Mouse (Mus musculus) ES-E14 (cell line): ENCODE results near the gene Gins1. TPM values are rescaled to one million over a fixed set of nuclear protein-coding genes. Genes with fewer than 3 reads are reported as not detected.
A peak's percentile ranks its signal among the peaks of the same experiment; 100 is the strongest.

ENCODE experiments used
- DNase-seq: peaks from one replicate; pipeline ENCODE4 v3.0.0-alpha.2; 2013; ENCODE audit warnings: low read depth, low spot score
- H3K27ac ChIP-seq: 2 replicates; pipeline ENCODE4 v1.5.1; 2012; ENCODE audit warnings: low read depth, mild to moderate bottlenecking, low read length, moderate library complexity, mixed read lengths; ENCODE audit not compliant: poor library complexity, insufficient read depth, severe bottlenecking
- H3K36me3 ChIP-seq: 2 replicates; pipeline ENCODE4 v1.6.1; 2012; ENCODE audit warnings: mild to moderate bottlenecking, low read length, moderate library complexity, mixed read lengths; ENCODE audit not compliant: control insufficient read depth, poor library complexity, insufficient read depth, severe bottlenecking
- H3K4me1 ChIP-seq, 2 experiments: fragments of 150-350 bp in 1 of 2; sonication (generic) in 1 of 2; 2 replicates each; pipeline ENCODE4 v1.6.1; 2012; ENCODE audit warnings: low read length in 2 of 2, mild to moderate bottlenecking in 1 of 2, mixed read lengths in 1 of 2; ENCODE audit not compliant: control insufficient read depth in 2 of 2, insufficient read depth in 2 of 2, poor library complexity in 1 of 2
- H3K4me3 ChIP-seq, 2 experiments: fragments of 150-350 bp in 1 of 2; sonication (generic) in 1 of 2; 2 replicates each; pipeline ENCODE4 v1.5.1; 2012; ENCODE audit warnings: low read length in 2 of 2, low read depth in 1 of 2, mild to moderate bottlenecking in 1 of 2, mixed read lengths in 1 of 2; ENCODE audit not compliant: insufficient read depth in 1 of 2, poor library complexity in 1 of 2, severe bottlenecking in 1 of 2
- H3K9ac ChIP-seq: 2 replicates; pipeline ENCODE4 v1.6.1; 2012; ENCODE audit warnings: low read depth, mild to moderate bottlenecking, low read length, mixed read lengths; ENCODE audit not compliant: poor library complexity, insufficient read depth, severe bottlenecking
- H3K9me3 ChIP-seq: fragments of 150-350 bp; sonication (generic); 2 replicates; pipeline ENCODE4 v1.6.1; 2012; ENCODE audit warnings: low read depth, mild to moderate bottlenecking, low read length; ENCODE audit not compliant: control insufficient read depth, insufficient read depth
- CHD2 ChIP-seq: IDR thresholded peaks from 2 replicates; pipeline ENCODE4 v1.6.1; 2014; ENCODE audit warnings: mild to moderate bottlenecking, low read depth, low read length, inconsistent platforms
- HCFC1 ChIP-seq: IDR thresholded peaks from 2 replicates; pipeline ENCODE4 v1.6.1; 2012; ENCODE audit warnings: low read length, inconsistent platforms, borderline replicate concordance; ENCODE audit not compliant: insufficient read depth
- MAFK ChIP-seq: IDR thresholded peaks from 2 replicates; pipeline ENCODE4 v1.6.1; 2014; ENCODE audit warnings: mild to moderate bottlenecking, low read depth, low read length, inconsistent platforms; ENCODE audit not compliant: insufficient read depth
- ZC3H11A ChIP-seq: IDR thresholded peaks from 2 replicates; pipeline ENCODE4 v1.6.1; 2012; ENCODE audit warnings: low read depth, mild to moderate bottlenecking, inconsistent platforms, low read length, borderline replicate concordance
- ZNF384 ChIP-seq: IDR thresholded peaks from 2 replicates; pipeline ENCODE4 v1.6.1; 2012; ENCODE audit warnings: low read depth, low read length, inconsistent platforms
- in situ Hi-C, 2 experiments: fragments of 600-800 bp; cut with MboI; formaldehyde crosslinking; loops; one replicate each; pipeline ENCODE4 v1.15.1; 2025; ENCODE audit warnings: low sequenced_read_pairs in 2 of 2, inconsistent platforms in 1 of 2; ENCODE audit not compliant: unreplicated experiment in 2 of 2
- total RNA-seq: library from RNA; depleted of rRNA; stranded (reverse); fragments of 300-350 nt; gene quantifications from 2 replicates; pipeline ENCODE4 v1.2.3, GENCODE M21; 2012

The Gins1 gene
- total RNA-seq, 1 experiment: 45.6 TPM

- Histone ChIP-seq H3K4me1 (no peaks in the 10 kb centered on the region), H3K4me3 (no peak overlapping the region), H3K9ac (no peak overlapping the region), H3K36me3 (no peaks in the 10 kb centered on the region), H3K9me3 (no peaks in the 10 kb centered on the region), H3K27ac (no peak overlapping the region)
- no peak for TF ChIP-seq CHD2
- no peak for TF ChIP-seq MAFK
- TF ChIP-seq ZC3H11A: no peak
- TF ChIP-seq HCFC1: no peak
- no peak for TF ChIP-seq ZNF384
- in situ Hi-C loops: no loop called here
- no peak for DNase-seq
These were observed 38.2 kb upstream of the Gins1 start for GRCm38 (mm10) chr2:150867021-150867420.

DNA sequence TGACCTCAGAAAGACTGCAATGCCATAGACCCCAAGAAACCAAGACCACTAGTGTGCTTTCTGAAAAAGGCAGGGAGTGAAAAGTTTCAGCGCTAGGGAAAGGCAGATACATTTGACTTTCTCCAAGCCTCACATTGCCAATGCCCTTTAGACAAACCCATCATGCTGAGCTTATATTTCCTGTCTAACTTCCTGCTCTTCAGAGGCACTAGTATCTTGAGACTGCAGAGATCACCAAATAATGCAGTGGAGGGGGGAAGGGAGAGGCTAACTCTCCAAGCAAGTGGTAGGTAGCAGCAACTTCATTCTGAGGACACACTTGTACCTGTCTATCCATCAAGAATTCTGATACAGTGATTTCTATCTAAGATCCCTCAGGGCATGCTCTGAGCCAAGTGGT lies 35.8 kb upstream of the Gins1 start:
- no peaks in the 10 kb centered on the region for H3K36me3 ChIP-seq
- no peak for TF ChIP-seq ZNF384
- TF ChIP-seq ZC3H11A: no peak
- no peak overlapping the region for H3K27ac ChIP-seq
- H3K4me3 ChIP-seq: no peak overlapping the region
- no peak overlapping the region for H3K9ac ChIP-seq
- in situ Hi-C loops: no loop called here
- H3K4me1 ChIP-seq: no peaks in the 10 kb centered on the region
- H3K9me3 ChIP-seq: no peaks in the 10 kb centered on the region
- no peak for DNase-seq

DNA sequence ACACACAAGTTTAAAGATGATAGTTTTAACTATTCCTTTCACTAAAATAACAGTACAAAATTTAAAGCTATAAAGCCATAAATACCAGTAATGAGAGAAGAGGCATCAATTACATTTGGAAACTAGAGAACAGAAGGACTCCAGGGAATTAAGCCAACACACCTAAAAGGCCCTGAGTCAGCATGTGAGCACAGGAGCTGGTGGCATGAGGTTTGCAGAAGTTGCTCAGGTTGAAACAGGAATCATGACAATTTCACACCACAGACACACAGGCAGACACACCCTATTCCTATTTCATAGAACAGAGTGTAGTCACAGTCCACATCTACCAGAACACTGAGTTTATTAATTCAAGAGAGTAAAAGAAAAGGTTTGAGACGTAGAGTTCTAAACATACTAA lies 30.7 kb upstream of the Gins1 start:
- in situ Hi-C loops: no loop called here
- TF ChIP-seq ZNF384 (no peak), MAFK (0 out of 2 replicates have a peak, but pooled peaks have one; percentile 13), HCFC1 (no peak), ZC3H11A (no peak)
- H3K4me3 ChIP-seq: no peak overlapping the region

GRCm38 (mm10) chr2:150875226-150875625 lies 30.0 kb upstream of the Gins1 start:
- Histone ChIP-seq H3K9ac (no peak overlapping the region), H3K36me3 (no peaks in the 10 kb centered on the region), H3K4me1 (no peaks in the 10 kb centered on the region), H3K27ac (no peak overlapping the region), H3K4me3 (no peak overlapping the region), H3K9me3 (no peaks in the 10 kb centered on the region)
- in situ Hi-C loops: no loop called here
- no peak for TF ChIP-seq MAFK
- DNase-seq: no peak

More for the DNA sequence above, 30.7 kb upstream of the Gins1 start:
- DNase-seq: no peak
- Histone ChIP-seq H3K36me3 (no peaks in the 10 kb centered on the region), H3K9me3 (no peaks in the 10 kb centered on the region), H3K9ac (no peak overlapping the region), H3K27ac (no peak overlapping the region), H3K4me1 (no peaks in the 10 kb centered on the region)

DNA sequence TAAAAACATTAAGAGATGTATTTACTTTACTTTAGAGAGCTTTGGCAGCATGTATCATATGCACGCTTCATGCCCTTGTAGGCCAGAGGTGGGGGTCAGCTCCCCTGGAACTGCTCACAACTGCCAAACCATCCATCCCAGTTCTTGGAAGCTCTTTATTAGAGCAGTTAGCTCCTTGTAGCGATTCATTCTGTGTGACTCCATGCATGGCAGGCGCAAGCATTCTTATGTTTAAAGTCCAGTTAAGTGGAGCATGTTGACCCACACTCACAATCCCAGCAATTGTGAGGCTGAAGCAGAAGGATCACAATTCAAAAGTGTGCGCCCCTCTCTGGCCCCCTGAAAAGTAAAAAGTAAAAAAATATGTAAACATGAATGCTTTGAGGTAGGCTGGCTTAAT lies 27.6 kb upstream of the Gins1 start:
- H3K4me3 ChIP-seq: no peak overlapping the region
- in situ Hi-C loops: no loop called here
- H3K27ac ChIP-seq: no peak overlapping the region
- H3K9me3 ChIP-seq: no peaks in the 10 kb centered on the region
- H3K9ac ChIP-seq: no peak overlapping the region
- no peaks in the 10 kb centered on the region for H3K36me3 ChIP-seq
- no peaks in the 10 kb centered on the region for H3K4me1 ChIP-seq
- TF ChIP-seq ZC3H11A: no peak
- TF ChIP-seq ZNF384: no peak
- TF ChIP-seq CHD2: no peak
- no peak for TF ChIP-seq HCFC1
- no peak for TF ChIP-seq MAFK
- no peak for DNase-seq
